Mouse (Mus musculus): ENCODE measurements around the gene Tdrd12. TPM values are rescaled to one million over a fixed set of nuclear protein-coding genes. Genes with fewer than 3 reads are reported as not detected.
"Not testable (repeated sequence)": the region's sequence is repeated elsewhere in the genome, so short reads cannot be mapped to it uniquely, and the experiment has no call there.

Gene Tdrd12
- 1 to 10 TPM in 3 of 4 experiments, under 1 TPM in 1; 0.23 to 1.7 (median 1.2) TPM for total RNA-seq (2022)

DNA sequence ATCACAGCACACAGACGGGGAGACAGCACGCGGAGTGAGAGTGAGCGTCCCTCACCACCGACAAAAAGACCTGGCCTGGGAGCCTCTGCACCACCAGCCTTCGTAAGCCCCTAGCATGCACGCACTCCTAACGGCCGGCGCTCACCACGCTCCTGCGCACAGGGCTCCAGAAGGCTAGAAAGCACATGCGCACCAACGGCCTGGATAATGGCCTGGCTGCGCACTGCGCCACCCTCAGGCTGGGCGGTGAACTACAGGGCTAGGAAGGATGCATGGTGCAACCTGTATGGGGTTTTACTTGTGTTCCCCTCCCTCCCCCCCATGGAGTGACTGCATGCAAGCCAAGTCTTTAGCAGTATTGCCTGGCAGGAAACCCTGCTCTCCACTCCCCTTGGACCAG lies at the start of gene Tdrd12:
Gene Tdrd12 (minus strand): TSS at position 184 of the 400 bp plus-strand sequence.
- DNase-seq (ENCODE audit: low spot score in 2 of 2): no peak

DNA sequence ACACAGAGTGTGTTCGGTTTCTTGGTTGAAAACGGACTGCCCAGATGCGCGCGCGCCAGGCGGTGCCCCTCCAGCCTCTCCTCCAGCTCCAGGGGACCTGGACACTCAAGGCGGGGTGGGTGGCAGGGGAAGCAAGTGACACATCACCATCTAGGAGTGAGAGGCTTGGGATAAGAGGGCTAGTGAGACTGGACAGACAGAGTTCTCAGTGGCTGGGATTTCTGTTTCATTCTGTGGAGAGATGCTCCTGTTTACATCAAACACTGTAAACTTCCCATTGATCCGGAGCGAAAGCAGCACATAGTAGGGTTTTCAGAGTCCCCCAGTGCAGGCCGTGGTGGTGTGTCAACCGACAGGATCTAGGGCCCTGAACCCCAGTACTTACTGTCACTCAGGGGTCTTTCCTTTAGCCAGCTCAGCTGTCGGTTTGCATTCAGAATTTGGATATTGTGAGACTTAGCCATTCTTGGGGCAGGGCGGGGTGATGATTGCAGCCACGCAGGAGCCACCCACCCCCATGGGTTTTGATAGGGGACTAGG lies 49.4 kb upstream of the Tdrd12 start:
- no peak for DNase-seq (ENCODE audit: low spot score in 2 of 2)

DNA sequence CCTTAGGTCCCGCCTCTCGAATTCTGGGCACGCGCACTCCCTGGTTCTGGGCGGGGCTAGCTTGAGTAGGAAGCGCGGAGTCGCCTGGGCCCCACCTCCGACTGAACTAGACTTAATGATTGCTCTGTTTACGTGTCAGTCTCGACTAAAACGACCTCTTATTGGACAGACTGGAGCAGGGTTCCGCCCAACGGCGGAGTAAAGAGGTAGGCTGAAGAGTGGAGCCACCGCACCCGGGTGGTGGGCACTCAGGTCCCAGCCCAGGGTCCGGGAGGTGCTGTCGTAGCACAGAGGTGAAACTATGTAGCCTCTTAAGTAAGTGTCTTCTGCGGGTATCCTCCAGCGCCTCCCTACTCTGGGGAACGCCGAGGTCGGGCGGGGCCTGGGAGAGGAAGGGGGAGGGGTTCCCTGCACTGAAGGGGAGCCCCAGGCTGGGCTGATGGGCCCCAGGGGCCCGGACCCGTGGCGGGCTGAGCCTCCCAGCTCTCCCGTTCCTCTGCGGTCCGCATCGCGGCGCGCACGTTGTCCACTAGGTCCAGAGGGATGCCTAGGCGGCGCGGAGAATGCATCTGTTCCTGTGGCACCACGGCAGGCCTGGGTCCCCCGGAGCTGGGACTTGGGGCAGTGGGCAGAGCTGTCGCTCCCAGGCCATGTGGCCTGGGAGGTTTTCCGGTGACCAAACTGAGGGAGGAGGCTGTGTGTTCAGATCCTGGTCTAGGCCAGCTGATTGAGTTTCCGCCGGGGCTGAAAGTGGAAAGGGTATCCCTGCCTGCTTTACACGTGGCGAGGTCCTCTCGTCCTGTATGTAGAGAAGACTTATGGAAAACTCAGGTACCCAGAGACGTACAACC lies 48.7 kb upstream of the Tdrd12 start, which contains the start of gene Ankrd27:
Gene Ankrd27 (plus strand): TSS at position 190 of the 851 bp plus-strand sequence.
- peak; percentile 95 to 96 for DNase-seq (ENCODE audit: low spot score in 2 of 2)

DNA sequence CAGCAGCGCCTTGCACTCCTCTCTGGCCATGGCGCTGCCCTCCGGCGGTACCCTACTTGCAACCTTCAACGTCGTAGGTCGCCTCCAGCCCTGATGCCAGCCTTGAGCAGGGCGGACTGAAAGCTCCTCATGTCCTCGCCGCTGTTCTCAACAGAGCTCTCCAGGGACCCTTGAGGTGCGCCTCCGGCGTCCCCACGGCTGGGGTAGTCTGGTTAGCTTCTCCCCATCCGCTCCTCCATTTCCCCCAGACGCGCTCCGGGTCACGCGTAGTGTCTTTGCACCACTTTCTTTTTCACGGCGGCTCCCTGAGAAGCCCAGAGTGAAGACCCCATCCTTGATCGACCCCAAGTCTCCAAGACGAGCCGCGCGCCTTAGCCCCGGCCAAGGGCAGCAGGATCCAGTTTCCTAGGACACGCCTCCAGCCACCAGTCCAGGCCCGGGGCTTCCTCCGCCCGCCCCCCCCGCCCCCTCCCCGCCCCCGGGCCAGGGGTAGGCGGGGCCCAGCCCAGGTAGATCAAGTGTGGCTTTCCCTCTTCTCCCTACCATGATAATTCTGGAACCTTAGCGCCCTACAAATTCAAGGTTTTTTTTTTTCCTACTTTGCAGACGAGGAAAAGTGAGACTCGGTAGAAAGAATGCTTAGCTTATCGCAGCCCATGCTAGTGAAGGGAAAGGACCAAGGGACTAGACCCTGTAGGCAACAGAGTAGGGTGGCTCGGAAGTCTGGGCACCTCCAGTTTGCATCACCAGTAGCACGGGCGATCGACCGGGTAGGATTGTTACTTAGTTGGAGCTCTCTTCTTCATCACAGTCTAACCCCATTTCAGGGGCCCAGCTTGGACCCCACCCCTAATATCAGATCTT lies 47.9 kb upstream of the Tdrd12 start, which contains the start of gene Rgs9bp:
Gene Rgs9bp (minus strand): TSS at position 392 of the 864 bp plus-strand sequence.
- DNase-seq (ENCODE audit: low spot score in 2 of 2): no peak

DNA sequence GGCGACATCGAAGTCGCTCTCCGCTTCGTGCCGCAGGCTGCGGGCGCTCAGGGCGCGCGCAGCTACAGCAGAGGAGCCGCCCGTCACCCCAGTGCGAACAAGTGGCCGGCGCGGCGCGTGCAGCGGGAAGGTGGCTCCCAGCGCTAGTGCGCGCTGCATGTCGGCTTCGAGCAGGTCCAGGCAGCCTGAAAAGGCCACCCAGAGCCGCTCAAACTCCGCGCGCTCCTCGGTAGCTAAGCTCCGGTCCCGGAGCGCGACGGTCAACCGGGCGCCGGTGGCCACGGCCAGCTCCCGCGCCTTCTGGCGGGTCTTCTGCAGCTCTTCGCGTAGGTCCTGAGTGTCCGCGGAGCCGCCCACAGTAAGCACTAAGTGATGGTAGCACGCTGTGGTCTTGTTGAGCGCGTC lies 47.2 kb upstream of the Tdrd12 start:
- DNase-seq (ENCODE audit: low spot score in 2 of 2): no peak

DNA sequence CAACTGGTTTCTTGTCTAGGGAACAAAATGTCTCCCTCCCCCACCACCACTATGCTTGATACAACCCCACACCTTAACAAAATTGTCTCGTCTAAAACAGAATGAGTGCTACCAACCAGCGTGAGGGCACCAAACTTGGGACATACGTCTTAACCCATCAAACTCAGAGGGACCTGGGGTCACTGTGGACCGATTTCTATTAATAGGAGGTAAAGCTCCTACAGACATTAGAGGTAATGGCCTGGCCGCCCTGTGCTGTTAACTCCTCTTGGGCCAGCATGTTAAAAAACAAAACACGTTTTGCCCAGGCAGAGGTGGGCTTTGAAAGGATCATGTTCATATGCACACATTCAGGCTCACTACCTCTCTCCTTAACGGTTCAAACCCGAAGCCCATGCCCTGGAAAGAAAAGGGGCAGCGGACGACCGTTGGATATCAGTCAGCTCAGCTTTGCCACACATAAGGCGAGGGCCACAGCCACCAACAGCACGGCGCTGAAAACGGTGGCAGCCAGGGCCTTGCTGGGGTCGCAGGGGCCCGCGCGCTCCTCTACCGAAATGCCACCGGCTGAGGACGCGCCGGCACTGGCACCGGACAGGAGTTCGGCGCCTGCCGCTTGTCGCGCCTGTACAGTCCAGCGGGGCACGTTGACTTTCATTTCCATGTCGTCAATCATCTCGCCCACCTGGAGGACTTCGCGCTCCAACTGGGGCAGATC lies 46.7 kb upstream of the Tdrd12 start:
- DNase-seq (ENCODE audit: low spot score in 2 of 2): no peak

DNA sequence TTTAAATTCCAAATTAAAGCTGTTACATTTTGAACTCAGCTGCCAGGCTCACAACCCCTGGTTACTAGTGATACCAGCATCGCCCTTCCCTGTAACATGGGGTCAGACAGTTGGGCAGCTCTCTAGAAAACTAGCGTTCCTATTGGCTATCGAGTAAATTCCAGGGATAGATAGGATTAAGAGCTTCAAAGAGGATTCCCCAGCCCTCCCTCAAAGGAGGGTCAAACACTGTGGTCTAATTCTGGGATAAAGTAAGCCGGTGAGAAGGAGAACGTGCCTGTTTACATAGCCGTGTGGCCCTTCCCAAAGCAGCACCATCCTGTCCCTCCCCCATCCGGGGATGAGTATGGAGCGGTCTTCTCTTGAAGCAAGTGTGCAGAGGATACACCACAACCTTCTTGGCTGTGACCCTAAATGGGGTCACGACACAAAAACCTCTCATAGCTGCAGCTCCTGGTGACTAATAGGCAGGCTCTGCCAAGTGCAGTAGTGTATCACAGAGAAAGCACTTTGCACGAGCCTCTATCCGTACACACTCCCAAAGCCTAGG lies 46.0 kb upstream of the Tdrd12 start:
- no peak for DNase-seq (ENCODE audit: low spot score in 2 of 2)

DNA sequence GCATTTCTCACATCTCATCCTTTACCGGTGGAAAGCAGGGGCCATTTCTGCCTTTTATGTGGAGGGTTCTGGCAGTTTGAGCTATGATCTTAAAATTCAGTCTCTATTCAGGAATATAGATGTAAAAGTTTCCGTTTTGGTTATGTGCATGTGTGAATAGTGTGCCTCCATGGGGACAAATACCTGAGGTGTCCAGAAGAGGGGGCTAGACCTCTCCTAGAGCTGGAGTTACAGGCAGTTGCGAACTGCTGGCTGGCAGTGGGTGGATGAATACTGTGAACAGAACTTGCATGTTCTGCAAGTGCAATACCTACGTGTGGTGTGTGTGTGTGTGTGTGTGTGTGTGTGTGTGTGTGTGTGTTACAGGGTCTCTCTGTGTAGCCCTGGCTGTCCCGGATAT lies 45.2 kb upstream of the Tdrd12 start:
- DNase-seq (ENCODE audit: low spot score in 2 of 2): no peak

DNA sequence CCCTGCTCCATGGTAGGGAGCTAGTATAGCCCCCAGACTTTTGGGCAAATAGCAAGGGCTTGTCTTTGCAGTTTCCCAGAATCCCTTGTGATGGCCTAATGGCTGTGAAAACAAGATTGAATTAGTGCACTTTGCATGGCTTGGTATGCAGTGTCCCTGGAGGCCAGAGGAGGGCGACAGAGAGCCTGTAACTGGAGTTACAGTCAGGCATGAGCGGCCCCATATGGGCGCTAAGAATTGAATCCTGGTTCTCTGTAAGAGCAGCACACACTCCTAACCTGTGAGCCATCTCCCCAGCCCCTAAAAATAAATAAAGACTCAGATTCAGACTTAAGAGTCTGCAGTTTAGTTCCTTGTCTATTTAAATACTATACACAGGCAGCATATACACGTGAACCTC lies 42.3 kb upstream of the Tdrd12 start:
- no peak for DNase-seq (ENCODE audit: low spot score in 2 of 2)

DNA sequence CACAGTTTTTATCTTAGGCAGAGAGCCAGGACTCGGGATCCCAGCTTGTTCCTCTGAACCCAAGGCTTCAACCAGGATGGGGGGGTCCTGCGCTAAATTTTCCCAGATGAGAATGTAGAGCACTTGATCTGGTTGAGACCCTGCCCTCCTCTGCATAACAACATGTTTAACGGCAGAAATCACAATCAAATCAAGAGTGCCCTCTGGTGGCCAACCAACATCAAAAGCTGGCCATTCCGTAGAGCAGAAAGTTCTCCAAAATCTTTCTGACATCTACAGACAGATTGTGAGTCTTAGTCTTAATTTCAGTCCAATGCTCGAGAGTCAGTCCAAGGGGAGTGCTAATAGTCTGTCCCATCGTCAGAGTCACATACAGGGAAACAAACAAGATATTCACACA lies 33.3 kb upstream of the Tdrd12 start:
- not testable (repeated sequence) for DNase-seq (ENCODE audit: low spot score in 2 of 2)

DNA sequence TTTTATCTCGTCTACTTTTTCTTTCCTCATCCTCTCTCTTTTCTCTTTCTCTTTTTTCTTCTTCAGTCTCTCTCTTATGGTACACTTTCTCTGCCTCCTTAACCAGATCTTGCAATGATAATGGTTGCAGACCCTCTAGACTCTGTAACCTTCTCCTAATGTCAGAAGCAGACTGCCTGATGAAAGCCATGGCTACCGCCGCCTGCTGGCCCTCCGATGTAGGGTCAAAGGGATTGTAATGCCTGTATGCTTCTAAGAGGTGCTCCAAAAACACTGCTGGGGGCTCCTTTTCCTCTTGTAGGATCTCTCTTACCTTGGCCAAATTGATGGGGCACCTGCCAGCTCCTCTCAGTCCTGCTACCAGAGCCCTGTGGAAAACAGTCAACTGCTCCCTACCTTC lies 32.2 kb upstream of the Tdrd12 start:
- not testable (repeated sequence) for DNase-seq (ENCODE audit: low spot score in 2 of 2)

DNA sequence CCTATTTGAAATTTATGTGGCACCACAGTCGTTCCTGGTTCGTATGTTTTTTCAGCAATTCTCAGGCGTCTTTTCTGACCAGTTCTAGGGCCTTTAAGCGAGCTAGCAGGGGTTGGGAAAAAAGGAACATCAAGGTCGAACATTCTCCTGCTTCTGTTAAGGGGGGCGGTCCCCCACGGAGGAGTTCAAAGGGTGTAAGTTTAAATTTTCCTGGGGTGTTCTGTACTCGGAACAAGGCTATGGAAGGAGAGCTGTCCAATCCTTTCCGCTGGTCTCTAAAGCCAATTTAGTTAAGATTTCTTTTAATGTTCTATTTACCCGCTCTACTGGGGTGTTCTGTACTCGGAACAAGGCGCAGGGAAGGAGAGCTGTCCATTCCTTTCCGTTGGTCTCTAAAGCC lies 28.4 kb upstream of the Tdrd12 start:
- not testable (repeated sequence) for DNase-seq (ENCODE audit: low spot score in 2 of 2)

DNA sequence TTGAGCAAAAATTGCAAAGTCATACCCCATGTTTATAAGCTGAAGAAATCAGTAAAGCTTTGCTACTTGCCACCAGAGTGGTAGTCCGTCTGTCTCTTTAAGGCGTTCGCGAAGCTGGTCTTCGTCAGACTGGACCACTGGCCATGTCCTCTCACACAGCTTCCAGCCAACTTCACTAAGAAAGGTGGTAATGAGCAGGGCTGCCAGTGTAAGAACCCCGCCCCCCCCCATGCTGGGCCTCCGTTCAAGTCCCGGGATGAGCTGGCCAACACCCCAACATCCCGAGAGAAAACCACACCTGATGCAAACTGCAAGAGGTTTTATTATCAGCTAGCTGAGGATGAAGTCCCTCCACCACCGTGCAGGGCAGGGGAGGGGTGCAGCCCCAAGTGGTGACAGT lies 27.3 kb upstream of the Tdrd12 start:
- not testable (repeated sequence) for DNase-seq (ENCODE audit: low spot score in 2 of 2)

DNA sequence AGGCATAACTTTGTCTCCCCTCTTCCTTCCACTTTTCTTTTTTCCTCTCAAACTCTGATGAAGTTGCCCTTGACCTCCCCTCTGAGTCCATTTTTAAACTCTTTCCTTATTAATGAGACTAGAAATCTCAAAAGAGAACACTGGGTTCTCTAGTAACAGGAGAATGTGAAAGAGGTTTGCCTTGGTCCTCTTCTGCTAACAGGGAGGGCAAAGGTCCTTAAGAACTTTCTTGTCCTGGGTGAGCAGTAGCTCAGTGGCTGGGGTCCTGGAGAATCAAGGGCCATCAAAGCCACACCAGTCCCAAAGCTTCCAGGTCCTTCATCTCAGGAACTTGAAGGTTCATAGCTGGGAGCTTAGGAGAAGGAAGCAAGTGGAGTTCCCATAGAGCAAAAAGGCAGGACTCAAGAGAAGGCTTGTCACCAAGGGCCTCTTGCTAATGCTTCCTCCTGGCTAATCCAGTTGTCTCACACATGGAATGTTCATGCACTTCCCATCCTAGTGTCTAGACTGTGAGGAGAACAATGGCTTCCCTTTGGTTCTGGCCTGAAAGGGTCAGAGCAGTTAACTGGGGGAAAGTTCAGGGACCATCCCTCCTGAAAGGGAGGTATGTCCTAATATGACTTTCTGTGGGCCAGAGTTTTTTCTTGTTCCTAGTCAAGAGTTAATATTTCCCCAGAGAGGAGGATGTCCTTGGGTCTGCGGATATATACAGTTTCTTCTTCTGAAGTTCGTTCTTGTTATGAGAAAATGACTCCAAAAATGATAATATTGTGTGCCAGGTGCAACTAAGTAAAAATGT lies 26.7 kb upstream of the Tdrd12 start:
- no peak for DNase-seq (ENCODE audit: low spot score in 2 of 2)

DNA sequence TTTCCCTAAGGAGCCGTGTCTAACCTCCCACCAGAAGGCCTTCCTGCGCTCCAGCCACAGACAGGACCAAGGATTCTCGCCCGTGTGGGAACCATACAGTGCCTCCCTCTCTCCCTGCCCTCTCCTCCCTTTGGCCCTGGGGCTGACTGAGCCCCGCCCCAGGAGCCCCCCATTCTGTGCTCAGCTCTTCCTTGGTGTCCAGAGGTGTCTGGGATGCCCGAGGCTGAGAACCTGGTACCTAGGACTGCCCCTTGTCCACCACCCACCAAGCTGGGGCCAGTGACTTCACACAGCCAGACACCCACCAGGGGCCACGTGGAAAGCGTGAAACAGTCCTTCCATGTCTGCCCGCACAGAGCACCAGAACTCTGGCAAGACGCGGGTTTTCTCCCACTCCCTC lies 25.5 kb upstream of the Tdrd12 start:
- DNase-seq (ENCODE audit: low spot score in 2 of 2): no peak

DNA sequence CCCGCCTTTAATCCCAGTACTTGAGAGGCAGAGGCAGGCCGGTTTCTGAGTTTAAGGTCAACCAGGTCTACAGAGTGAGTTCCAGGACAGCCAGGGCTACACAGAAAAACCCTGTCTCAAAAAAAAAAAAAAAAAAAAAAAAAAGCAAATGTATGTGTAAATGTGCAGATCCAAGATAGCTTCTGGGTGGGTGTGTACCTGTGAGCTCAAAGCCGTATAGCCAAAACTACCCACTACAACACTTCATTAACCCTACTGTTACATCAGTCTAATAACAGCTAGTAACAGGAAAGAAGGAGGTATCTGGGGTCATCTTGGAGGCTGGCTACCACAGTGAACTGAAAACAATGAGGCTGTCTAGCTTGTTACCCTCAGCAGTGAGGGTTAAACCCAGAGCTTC lies 22.3 kb upstream of the Tdrd12 start:
- no peak for DNase-seq (ENCODE audit: low spot score in 2 of 2)

DNA sequence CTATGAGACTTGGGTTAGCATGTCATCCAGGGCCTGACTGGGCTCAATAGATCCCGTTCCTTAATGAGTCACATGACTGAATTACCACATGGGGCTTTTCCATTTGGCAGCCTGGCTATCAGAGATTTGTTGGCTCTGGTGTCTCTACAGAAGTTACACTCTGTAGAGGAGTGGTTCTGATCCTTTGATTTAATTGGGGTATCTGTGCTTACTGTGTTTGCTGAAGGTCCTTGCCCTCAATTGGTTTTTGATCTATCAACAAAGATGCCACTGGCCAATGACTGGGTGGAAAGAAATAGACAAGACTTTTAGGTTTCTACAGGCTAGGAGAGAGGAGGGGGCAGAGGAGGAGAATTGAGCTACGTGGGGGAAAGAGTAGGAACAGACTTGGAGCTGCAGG lies 21.1 kb upstream of the Tdrd12 start:
- DNase-seq (ENCODE audit: low spot score in 2 of 2): no peak

DNA sequence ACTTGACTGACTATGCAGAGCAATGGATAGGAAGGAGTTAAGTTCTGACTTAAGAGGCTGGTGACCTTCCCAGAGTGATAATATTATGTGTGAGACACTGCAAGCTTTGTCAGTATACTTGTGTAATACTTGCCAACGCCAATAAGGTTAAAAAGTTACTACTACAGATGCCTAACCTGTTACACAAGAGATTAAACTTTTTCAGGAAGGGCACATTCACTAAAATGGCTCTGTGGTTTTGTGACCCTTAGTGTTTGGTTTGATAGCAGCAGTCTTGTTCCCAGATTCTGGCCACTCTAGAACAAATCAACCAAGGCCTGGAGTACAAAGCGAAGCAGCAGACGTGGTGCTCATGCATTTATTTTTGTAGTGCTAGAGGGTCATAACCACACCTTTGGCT lies 20.0 kb upstream of the Tdrd12 start:
- no peak for DNase-seq (ENCODE audit: low spot score in 2 of 2)

DNA sequence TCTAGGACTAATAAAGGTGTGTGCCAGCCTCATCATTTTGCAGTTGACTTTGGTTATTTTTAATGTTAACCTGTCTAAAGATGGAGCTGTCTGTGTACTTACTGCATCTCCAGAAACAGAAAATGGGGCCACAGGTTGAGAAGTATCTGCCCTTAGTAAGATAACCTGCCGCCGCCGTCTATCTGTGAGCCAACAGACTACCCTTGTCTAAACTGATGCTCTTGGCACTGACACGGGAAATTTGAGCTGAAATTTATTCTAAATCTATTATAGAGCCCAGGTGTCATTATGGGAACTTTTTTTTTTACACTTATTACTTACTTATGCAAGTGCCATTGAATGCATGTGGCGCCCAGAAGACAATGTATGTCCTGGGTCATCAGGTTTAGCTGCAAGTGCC lies 19.4 kb upstream of the Tdrd12 start:
- DNase-seq (ENCODE audit: low spot score in 2 of 2): no peak

DNA sequence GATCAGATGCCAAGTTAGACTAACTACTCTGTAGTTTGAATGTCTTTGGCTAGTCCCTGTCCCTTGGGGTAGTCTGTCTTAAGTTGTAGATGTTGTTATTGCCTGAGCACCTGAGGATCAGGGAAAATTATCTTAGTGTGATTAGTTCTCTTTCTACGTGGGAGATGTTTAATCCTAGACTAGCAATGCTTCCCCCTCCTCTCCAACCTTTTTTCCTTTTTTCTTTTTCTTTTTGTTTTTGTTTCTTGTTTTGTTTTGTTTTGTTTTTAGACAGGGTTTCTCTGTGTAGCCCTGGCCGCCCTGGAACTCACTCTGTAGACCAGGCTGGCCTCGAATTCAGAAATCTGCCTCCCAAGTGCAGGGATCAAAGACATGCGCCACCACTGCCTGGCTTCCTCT lies 18.7 kb upstream of the Tdrd12 start, which contains the start of gene Nudt19:
Gene Nudt19 (minus strand): TSS at position 100 of the 399 bp plus-strand sequence.
- no peak for DNase-seq (ENCODE audit: low spot score in 2 of 2)
